Mouse (Mus musculus): ENCODE data around the gene Scn3a. TPM values are rescaled to one million over a fixed set of nuclear protein-coding genes. Genes with fewer than 3 reads are reported as not detected.

Gene Scn3a
- polyA plus RNA-seq, 1 experiment from 2014 or later, result 5.1 TPM

DNA sequence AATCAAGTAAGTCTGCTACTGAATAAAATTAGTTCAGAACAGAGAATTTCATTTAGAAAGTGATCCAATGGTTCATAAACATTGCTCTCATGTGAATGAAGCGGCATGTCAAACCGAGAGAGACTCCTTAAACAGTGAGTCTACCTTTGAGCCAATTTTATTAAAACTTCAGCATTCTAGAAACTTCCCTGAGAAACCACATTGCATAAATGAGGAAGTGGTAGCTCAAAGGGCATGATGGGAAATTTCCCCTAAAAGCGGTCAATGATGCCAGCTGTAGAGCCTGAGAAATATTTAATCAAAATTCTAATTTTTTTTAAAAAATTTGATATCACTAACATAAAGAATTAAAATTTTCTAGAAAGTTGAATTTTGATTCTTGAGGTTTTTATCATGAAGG lies 16.9 kb downstream of the Scn3a start:
- H3K9me3 ChIP-seq, result no peaks in the 10 kb centered on the region
- H3K4me3 ChIP-seq, result no peak overlapping the region
- ATAC-seq (ENCODE audit: insufficient number of reproducible peaks, insufficient read depth, low FRiP score, low TSS enrichment), result no peak
- H3K4me1 ChIP-seq, result no peaks in the 10 kb centered on the region
- no peak overlapping the region for H3K27ac ChIP-seq
- H3K4me2 ChIP-seq (replicated peaks), result no peak overlapping the region
- H3K9ac ChIP-seq, result no peak overlapping the region
- no peaks in the 10 kb centered on the region for H3K36me3 ChIP-seq
- WGBS, result 94% methylated on average over 3 of the region's 3 CpGs
- H3K27me3 ChIP-seq, result no peaks in the 10 kb centered on the region

DNA sequence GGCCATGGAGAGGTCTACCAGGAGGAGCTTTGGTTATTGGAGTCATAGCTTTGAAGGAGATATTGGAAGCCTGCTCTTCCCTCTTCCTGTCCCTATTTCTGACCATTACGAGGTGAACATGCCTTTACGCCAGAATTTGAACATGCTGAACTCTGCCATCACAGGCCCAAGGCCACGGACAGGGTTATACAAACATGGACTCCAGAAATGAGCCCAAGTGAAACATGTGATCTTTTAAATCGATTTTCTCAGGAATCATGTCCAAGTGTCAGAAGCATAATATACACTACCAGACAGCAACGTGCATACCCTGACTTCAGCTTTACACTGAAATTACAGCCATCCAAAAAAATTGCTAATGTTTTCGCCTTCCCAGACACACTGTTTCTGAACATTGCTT lies 18.8 kb downstream of the Scn3a start:
- ATAC-seq (ENCODE audit: insufficient number of reproducible peaks, insufficient read depth, low FRiP score, low TSS enrichment), result no peak
- Histone ChIP-seq H3K36me3 (no peaks in the 10 kb centered on the region), H3K9me3 (no peaks in the 10 kb centered on the region), H3K4me1 (no peaks in the 10 kb centered on the region), H3K4me3 (no peak overlapping the region), H3K4me2 (replicated peaks) (no peak overlapping the region), H3K27me3 (no peaks in the 10 kb centered on the region), H3K27ac (no peak overlapping the region), H3K9ac (no peak overlapping the region)
- 78% methylated on average over 6 of the region's 6 CpGs for WGBS

DNA sequence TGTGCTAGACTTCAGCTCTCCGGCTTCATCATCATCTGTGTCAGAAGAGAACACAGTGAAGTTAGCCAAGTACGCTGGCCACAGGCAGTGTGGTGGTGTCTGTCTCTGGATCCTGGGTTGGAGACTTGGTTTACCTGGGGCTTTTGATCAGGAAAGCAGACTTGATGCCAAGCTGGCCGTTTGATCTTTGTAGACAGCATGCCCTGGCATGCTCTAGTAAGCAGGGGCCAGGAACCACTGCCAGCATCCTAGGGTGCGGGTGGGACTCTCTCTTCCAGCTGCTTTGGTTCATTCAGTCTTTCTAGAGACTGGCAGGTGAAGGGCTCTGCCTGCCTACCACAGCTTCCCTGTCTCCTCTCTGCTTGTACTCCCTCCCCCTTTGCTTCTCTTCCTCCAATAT lies 20.1 kb downstream of the Scn3a start:
- ATAC-seq (ENCODE audit: insufficient number of reproducible peaks, insufficient read depth, low FRiP score, low TSS enrichment), result no peak
- no peaks in the 10 kb centered on the region for H3K27me3 ChIP-seq
- WGBS, result 75% methylated on average over 4 of the region's 4 CpGs

DNA sequence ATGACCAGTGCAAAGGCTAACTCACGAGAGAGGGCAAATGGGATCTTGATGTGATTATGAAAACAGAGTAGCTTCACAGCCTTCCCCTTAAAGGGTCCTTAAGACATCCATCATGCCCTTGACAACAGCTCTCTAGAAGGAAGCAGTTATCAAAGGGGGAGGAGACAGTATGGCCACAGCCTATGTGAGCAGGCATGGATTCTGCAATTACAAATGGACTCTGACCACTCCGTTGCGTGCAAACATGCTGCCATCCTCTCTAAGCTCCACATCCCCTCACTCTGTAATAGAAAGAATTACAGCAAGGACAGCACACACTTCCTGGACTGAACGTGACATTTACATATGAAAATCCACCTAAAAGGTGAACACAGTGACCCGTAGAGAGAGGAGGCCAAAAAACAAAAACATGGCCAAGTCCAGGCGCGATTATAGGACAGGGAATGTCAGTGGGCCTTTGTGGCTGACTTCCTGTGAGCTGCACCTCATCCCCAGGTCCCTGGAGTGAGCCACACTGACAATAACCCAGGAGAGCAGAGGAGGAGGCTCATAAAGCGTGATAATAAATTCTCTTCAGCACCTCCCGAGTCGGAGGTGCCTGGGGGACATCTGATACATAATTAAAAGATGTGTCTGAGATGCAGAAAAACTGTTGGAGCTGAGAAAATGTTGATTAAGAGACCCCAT lies 24.4 kb downstream of the Scn3a start:
- no peak overlapping the region for H3K27ac ChIP-seq
- H3K4me1 ChIP-seq, result no peaks in the 10 kb centered on the region
- H3K27me3 ChIP-seq, result no peaks in the 10 kb centered on the region
- no peaks in the 10 kb centered on the region for H3K9me3 ChIP-seq
- no peak overlapping the region for H3K4me2 ChIP-seq (replicated peaks)
- ATAC-seq (ENCODE audit: insufficient number of reproducible peaks, insufficient read depth, low FRiP score, low TSS enrichment), result no peak
- no peaks in the 10 kb centered on the region for H3K36me3 ChIP-seq
- H3K9ac ChIP-seq, result no peak overlapping the region
- 74% methylated on average over 10 of the region's 10 CpGs for WGBS
- H3K4me3 ChIP-seq, result no peak overlapping the region

More for the DNA sequence above, 20.1 kb downstream of the Scn3a start:
- Histone ChIP-seq H3K4me3 (no peak overlapping the region), H3K36me3 (no peaks in the 10 kb centered on the region), H3K9me3 (no peaks in the 10 kb centered on the region), H3K4me2 (replicated peaks) (no peak overlapping the region), H3K9ac (no peak overlapping the region), H3K27ac (no peak overlapping the region), H3K4me1 (no peaks in the 10 kb centered on the region)

DNA sequence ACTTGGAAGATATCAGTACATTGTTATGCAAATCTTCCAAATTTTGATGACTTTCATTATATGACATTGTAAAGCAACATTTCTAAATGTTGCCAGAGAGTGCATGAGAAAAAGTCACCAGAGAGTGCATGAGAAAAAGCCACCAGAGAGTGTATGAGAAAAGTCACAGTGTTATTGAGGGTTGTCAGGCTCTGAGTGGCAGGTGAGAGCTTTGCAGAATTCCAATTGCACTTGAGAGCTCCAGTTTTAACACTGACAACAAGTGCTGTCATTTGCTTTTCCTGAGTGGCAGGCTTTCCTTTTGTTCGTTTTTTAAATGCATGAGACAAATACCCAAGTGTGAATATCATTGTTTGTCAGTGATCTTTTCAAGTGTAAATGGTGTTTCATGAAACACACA lies 25.6 kb downstream of the Scn3a start:
- 45% methylated on average over 1 of the region's 1 CpGs for WGBS
- Histone ChIP-seq H3K9me3 (no peaks in the 10 kb centered on the region), H3K4me1 (no peaks in the 10 kb centered on the region), H3K4me3 (no peak overlapping the region), H3K9ac (no peak overlapping the region), H3K36me3 (no peaks in the 10 kb centered on the region), H3K4me2 (replicated peaks) (no peak overlapping the region), H3K27me3 (no peaks in the 10 kb centered on the region), H3K27ac (no peak overlapping the region)
- no peak for ATAC-seq (ENCODE audit: insufficient number of reproducible peaks, insufficient read depth, low FRiP score, low TSS enrichment)

DNA sequence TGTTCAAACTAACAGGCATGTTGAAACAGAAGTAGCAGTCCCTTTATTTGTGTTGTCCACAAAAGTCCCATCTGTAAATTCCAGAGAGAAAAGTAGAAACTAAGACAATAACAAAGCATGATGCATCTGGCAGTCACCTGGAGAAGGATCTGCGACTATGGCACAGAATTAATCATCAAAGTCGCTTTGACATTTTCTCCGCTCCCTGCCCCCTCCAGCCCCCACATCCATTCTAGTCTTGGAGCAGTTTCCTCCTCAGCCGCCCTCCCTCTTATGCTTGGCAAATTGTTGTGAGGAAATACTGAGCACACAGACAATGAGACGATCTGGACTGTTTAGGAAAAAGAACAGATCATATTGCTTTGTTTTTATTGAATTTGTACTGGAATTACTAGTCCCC lies 29.0 kb downstream of the Scn3a start:
- Histone ChIP-seq H3K4me1 (no peaks in the 10 kb centered on the region), H3K27me3 (no peaks in the 10 kb centered on the region), H3K9me3 (no peaks in the 10 kb centered on the region), H3K4me3 (no peak overlapping the region), H3K9ac (no peak overlapping the region), H3K36me3 (no peaks in the 10 kb centered on the region), H3K27ac (no peak overlapping the region), H3K4me2 (replicated peaks) (no peak overlapping the region)
- no peak for ATAC-seq (ENCODE audit: insufficient number of reproducible peaks, insufficient read depth, low FRiP score, low TSS enrichment)
- 42% methylated on average over 5 of the region's 5 CpGs for WGBS

DNA sequence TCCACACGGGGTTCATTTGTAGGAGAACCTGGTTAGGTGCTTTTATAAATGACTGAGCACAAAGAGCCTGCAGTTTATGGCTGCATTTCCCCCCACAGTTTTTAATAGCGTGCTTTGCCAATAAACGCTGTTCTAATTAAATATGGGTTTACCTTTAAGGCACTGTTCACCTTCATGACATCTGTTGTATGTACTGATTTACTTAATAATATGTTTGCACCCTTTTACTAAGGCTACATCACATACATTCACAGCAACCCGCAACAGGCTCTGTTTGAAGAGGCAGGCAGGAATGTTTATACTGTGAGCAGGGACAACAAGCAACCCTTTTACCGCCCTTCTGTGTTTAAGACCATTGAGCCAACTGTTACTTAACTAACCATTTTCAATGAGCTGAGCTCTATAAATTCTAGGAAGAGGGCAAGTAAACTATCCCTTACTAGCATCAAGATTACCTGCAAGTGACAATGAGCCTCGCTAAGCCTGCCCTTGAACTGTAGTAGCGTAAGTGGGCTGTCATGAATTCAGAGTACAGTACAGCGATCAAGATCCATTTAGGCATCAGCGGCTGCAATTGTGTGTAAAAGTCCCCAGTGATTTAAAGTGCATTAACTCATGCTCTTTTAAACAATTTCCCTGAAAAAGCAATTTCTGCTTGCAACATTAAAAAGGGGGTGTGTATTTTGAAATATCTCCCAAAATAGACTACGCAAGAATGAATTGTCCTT lies 35.1 kb downstream of the Scn3a start:
- 81% methylated on average over 10 of the region's 10 CpGs for WGBS
- Histone ChIP-seq H3K27me3 (no peaks in the 10 kb centered on the region), H3K4me3 (no peak overlapping the region), H3K4me1 (no peaks in the 10 kb centered on the region), H3K36me3 (no peaks in the 10 kb centered on the region), H3K9me3 (no peaks in the 10 kb centered on the region), H3K9ac (no peak overlapping the region), H3K27ac (no peak overlapping the region), H3K4me2 (replicated peaks) (no peak overlapping the region)
- no peak for ATAC-seq (ENCODE audit: insufficient number of reproducible peaks, insufficient read depth, low FRiP score, low TSS enrichment)

DNA sequence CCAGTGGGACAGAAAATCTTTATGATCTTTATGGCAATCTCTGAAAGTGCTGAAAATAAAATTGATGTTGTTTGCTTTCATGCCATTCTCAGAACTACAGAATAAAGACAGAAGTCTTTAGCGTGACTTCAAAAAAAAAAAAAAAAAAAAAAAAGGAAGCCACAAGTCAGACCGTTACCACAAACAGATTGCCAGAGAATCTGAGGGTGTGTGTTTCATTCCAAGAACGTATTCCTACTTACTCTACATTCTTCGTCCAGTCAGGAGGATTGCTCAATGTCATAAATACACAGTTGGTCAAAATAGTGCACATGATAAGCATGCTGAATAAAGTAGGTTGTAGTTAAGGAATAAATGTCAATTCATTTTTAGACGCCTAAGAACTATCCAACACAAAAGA lies 38.3 kb downstream of the Scn3a start:
- WGBS, result 61% methylated on average over 5 of the region's 5 CpGs
- Histone ChIP-seq H3K27ac (no peak overlapping the region), H3K9ac (no peak overlapping the region), H3K27me3 (no peaks in the 10 kb centered on the region), H3K4me2 (replicated peaks) (no peak overlapping the region), H3K4me1 (no peaks in the 10 kb centered on the region), H3K4me3 (no peak overlapping the region), H3K36me3 (no peaks in the 10 kb centered on the region), H3K9me3 (no peaks in the 10 kb centered on the region)
- no peak for ATAC-seq (ENCODE audit: insufficient number of reproducible peaks, insufficient read depth, low FRiP score, low TSS enrichment)

DNA sequence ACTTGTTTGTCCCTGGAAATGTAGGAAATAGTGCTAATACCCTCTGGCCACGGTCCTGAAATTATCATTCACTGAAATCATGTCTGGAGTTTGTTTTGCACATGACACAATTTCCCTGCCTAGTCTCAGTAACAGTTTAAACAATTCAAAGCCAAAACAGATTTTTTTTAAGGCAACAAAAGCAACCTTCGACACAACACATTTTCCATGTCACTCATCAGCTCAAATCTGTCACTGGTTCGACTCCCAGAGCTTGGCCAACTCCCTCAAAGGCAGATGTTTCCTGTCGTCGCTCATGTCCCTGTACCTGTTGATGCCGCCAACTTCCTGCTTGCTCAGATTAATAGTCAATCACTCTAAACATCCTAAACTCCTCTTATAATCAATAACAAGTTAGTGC lies 50.7 kb downstream of the Scn3a start:
- Histone ChIP-seq H3K4me2 (replicated peaks) (no peak overlapping the region), H3K4me3 (no peak overlapping the region), H3K27ac (no peak overlapping the region), H3K27me3 (no peaks in the 10 kb centered on the region), H3K36me3 (no peaks in the 10 kb centered on the region), H3K9ac (no peak overlapping the region), H3K4me1 (no peaks in the 10 kb centered on the region), H3K9me3 (no peaks in the 10 kb centered on the region)
- no peak for ATAC-seq (ENCODE audit: insufficient number of reproducible peaks, insufficient read depth, low FRiP score, low TSS enrichment)
- 65% methylated on average over 6 of the region's 6 CpGs for WGBS

DNA sequence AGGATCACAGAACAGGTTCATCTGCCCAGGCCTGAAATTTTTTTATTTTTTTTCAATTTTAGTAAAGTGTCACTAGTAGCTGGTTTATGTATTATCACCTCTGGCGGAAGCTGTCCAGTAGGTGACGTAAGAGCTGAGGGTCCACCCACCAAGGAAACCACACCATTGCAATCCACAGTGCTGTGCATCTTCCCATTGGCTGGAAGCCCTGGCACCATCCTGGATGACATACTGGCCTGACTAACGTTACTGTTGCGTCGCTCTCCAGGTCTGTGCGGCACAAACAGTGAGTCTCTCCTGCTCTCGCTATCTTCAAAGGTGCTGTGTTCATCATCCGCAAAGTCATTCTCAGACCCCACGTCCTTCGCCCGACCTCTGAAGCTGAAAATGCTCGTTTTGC lies 59.2 kb downstream of the Scn3a start:
- H3K4me2 ChIP-seq (replicated peaks), result no peak overlapping the region

DNA sequence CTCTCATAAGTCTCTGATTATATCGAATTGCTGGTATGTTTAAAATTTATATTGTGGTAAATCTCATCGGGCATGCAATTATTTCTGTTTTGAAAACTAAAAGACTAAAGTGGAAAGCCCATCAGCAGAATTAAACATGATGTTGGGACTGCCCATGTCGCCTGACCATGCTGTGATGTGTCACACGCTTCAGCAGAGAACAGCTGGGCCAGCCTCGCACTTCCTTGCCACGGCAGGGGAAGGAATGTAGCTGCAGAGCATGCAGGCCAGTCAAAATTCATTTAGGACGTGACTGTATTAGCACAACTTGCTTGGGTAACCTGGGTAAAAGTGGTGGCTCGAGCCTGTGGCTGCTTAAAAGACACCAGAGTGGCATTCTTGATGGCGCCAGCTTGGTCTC lies 77.0 kb downstream of the Scn3a start:
- H3K9me3 ChIP-seq, result no peaks in the 10 kb centered on the region
- H3K36me3 ChIP-seq, result no peaks in the 10 kb centered on the region
- no peak overlapping the region for H3K27ac ChIP-seq

More for the DNA sequence above, 59.2 kb downstream of the Scn3a start:
- ATAC-seq (ENCODE audit: insufficient number of reproducible peaks, insufficient read depth, low FRiP score, low TSS enrichment), result no peak
- Histone ChIP-seq H3K9me3 (no peaks in the 10 kb centered on the region), H3K4me3 (no peak overlapping the region), H3K4me1 (no peaks in the 10 kb centered on the region), H3K27ac (no peak overlapping the region), H3K36me3 (no peaks in the 10 kb centered on the region), H3K9ac (no peak overlapping the region), H3K27me3 (no peaks in the 10 kb centered on the region)
- 82% methylated on average over 12 of the region's 12 CpGs for WGBS

DNA sequence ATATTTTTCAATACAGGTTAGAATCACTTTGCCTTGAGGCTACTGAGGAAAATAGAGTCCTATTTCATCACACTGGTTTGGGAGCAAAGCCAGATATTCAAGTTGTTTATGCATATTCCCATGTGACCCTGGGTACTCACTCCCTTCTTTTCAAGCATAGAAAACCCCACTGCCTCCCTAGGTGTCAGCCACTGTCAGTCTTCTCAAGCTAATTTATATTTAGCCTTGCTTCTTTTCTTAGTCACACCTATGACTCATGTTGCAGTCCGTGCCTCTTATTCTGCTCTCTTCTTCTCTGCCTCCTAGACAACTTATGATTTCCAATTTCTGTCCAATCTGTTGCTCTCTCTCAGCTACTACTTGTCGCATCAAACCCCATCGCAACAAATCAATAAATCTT lies 84.0 kb downstream of the Scn3a start:
- H3K27ac ChIP-seq, result no peak overlapping the region
- WGBS, result 85% methylated on average over 3 of the region's 3 CpGs
- H3K27me3 ChIP-seq, result no peaks in the 10 kb centered on the region
- ATAC-seq (ENCODE audit: insufficient number of reproducible peaks, insufficient read depth, low FRiP score, low TSS enrichment), result no peak
- no peaks in the 10 kb centered on the region for H3K36me3 ChIP-seq
- no peaks in the 10 kb centered on the region for H3K9me3 ChIP-seq
- H3K4me3 ChIP-seq, result no peak overlapping the region
- no peak overlapping the region for H3K4me2 ChIP-seq (replicated peaks)
- H3K9ac ChIP-seq, result no peak overlapping the region
- no peaks in the 10 kb centered on the region for H3K4me1 ChIP-seq

More for the DNA sequence above, 77.0 kb downstream of the Scn3a start:
- Histone ChIP-seq H3K4me3 (no peak overlapping the region), H3K27me3 (no peaks in the 10 kb centered on the region), H3K4me1 (no peaks in the 10 kb centered on the region), H3K9ac (no peak overlapping the region), H3K4me2 (replicated peaks) (no peak overlapping the region)
- ATAC-seq (ENCODE audit: insufficient number of reproducible peaks, insufficient read depth, low FRiP score, low TSS enrichment), result no peak
- 70% methylated on average over 9 of the region's 9 CpGs for WGBS
